Mouse (Mus musculus) testis, adult 10 weeks (tissue): Measurements from ENCODE around the gene Wnt11. TPM values are rescaled to one million over a fixed set of nuclear protein-coding genes. Genes with fewer than 3 reads are reported as not detected.

ENCODE experiments used
- polyA plus RNA-seq: library from polyadenylated mRNA; stranded (reverse); fragments of 350-450 nt; fragmentation: Illumina TruSeq; extraction: RNeasy Lipid Tissue Mini Kit (QIAGEN cat#74804); gene quantifications from one replicate; pipeline ENCODE4 v1.2.3, GENCODE M21; 2014; ENCODE audit warnings: low read depth, low replicate concordance

Wnt11 gene
- not detected for polyA plus RNA-seq

DNA sequence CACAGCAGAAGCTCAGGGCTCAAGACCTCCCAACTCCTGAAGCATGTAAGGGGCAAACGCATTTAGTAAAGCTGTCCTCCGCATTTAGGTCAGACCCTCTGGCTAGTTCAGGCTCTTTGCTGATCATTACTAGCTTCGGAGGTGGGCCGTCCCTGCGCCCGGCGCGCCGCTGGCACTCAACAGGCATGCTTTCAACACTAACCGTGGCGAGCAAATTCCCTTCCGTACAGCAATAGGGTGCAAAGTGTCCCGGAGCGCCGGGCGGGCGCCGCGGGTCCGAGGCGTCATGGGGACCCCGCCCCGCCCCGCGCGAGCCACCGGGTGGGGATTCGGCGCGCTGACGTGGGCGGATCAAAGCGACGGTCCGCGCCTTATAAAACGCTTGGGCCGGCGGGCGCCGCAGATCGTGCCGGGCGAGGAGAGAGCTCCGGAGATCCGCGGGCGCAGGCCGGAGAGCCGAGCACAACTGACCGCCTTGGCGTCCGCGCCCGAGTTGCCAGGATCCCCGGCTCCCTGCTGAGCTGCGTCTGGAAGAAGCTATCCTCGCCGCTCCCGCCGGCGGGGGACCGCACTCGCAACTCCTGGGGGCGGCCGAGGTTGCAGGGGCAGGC, at the start of gene Wnt11:
Gene Wnt11, plus strand, starts transcription at position 402 of the 611 bp plus-strand sequence.

Other genes starting within 250 kb of the Wnt11 start
- gene Emsy, start 178.3 kb upstream of the Wnt11 start, polyA plus RNA-seq, result 61.9 TPM
- 37.3 TPM for gene Thap12, start 132.0 kb upstream of the Wnt11 start, polyA plus RNA-seq